Mouse (Mus musculus): ENCODE measurements at regions not wholly inside any gene's neighbourhood (a gene's known extent, or its start where the extent isn't known, plus 50 kb on each side); places are given as distances from the start of the nearest gene placed in this dataset.

DNA sequence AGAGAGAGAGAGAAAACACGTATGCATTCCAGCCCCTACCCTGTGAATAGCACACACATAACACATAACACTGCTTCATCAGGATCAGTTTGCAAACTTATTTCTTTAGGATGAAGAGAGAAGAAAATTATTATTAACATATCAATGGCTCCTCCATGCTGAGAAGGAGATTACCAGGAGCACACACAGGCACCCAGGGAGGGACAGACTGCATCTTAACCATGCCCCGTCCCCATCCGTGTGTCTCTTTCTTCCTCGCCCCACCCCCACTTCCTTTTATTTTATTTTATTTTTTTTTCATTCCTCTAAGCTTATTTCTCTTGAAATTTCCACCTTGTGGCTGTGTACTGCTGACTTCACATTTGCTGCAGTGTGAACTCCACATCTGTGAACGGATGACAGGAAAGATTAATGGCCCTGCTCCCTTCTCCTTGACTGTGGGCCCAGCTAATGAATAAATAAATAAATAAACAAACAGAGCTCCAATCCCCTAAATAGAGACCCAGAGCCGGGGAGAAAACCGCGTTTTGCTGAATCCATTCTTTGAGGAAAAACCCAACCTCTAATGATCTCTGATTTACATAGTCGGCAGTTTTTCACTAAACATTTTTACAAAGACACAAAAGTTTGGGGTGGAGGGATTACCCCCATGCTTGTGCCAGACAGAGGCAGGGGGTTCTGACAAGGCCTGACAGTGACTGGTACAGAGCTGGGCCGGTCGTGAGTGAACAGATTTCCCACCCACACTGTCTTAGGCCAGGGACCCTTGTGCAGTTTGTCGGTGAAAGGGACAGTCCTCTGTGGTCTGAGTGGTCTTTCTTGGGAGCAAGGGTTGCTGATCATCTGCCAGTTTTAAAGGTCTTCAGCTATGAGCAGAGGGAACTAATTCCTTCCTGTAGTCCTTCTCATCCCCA, 127.0 kb downstream of the Dhx35 start:
- TF ChIP-seq POLR2A (IDR thresholded peaks at IDR 0.05; ENCODE audit: extremely low read depth, insufficient read depth, low read length): no peak
- TF ChIP-seq CTCF (IDR thresholded peaks at IDR 0.05; ENCODE audit: low read depth, low read length): no peak
